Mouse (Mus musculus) lung, adult 2 months (tissue): ENCODE measurements at regions not wholly inside any gene's neighbourhood (a gene's known extent, or its start where the extent isn't known, plus 50 kb on each side); places are given as distances from the start of the nearest gene placed in this dataset.

Experiments
- CTCF ChIP-seq: fragments of 200-500 bp; IDR thresholded peaks from 2 replicates; pipeline ENCODE4 v1.5.1; 2011; ENCODE audit warnings: mild to moderate bottlenecking, low read length, control low read depth; ENCODE audit not compliant: insufficient read depth
- POLR2A ChIP-seq: fragments of 200-500 bp; IDR thresholded peaks from 2 replicates; pipeline ENCODE4 v1.6.1; 2011; ENCODE audit warnings: low read depth, mild to moderate bottlenecking, control low read depth, low read length, borderline replicate concordance; ENCODE audit errors: extremely low read depth

DNA sequence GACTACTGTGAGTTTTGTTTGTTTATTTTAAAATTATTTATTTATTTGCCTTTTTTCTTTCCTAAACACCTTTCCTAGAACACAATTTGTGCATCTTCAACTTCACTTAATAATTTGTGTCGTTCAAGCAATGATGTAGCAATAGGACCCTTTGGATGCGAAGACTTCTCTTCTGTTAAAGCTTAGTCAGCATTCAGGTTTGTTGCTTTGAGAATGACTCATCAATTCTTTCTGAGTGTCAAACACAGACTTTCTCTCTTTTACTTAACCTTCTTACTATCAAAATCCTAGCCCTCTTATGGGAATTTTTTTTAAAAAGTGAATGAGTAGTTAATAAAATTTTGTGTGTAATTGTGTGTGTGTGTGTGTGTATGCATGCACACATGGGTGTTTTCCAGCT lies 211.3 kb downstream of the Ets1 start:
- TF ChIP-seq CTCF = no peak
- TF ChIP-seq POLR2A = no peak
